ENCODE assay signal across 13 mouse cellular contexts in the genomic region with DNA sequence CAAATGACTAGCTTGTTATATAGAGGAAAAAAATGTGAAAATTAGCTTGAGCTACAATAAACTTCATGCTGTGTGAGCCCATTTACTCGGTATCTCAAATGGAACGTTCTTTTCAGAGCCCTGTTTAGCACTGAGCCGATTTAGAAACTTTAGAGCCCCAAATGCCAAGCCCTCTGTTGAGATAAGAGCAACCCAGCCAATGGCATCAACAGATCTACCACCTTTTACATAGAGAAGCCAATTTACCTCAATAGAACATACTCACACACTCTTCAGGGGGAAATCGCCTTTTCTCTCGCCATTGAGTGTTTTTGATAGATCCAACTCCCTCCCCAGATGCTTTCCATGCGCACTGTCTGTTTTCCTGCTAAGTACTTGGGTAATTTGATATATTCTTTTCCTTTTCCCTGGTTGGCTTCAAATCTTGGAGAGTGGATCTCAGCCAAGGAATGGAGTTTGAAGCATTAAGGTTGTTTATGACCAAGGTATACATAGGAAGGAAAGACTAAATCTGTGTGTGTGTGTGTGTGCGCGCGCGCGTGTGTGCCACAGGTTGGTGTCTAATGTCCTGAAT.
DNase-seq lines count a peak whose midpoint lies in the region; ATAC-seq and TF ChIP-seq lines count a peak whose summit lies in the region.
"Had no signal": no experiment of that assay in that cellular context is flagged by ENCODE, and none has a peak within 500 bp of the region (broad histone marks: within the 10 kb centered on the region; RNA-seq: fewer than 3 reads in every experiment).

No protein-coding gene starts in this region.

- H3K36me3 ChIP-seq in kidney, embryonic 15.5 days, result no peaks in the 10 kb centered on the region
- H3K36me3 ChIP-seq in stomach, embryonic 14.5 days (ENCODE audit: control insufficient read depth, insufficient read depth, low read length), result no peaks in the 10 kb centered on the region
- no peaks in the 10 kb centered on the region for H3K36me3 ChIP-seq in stomach, postnatal 0 days (ENCODE audit: control insufficient read depth, insufficient read depth, low read length)
- H3K36me3 ChIP-seq in intestine, embryonic 15.5 days, result no peaks in the 10 kb centered on the region
- H3K36me3 ChIP-seq in stomach, embryonic 16.5 days (ENCODE audit: control insufficient read depth, insufficient read depth, low read length), result no peaks in the 10 kb centered on the region
- H3K36me3 ChIP-seq in forebrain, embryonic 14.5 days (ENCODE audit: control insufficient read depth, insufficient read depth, low read length), result no peaks in the 10 kb centered on the region
- H3K36me3 ChIP-seq: heart, embryonic 15.5 days had no signal

- H3K9me3 ChIP-seq in kidney, embryonic 15.5 days (replicated peaks), result no peaks in the 10 kb centered on the region
- H3K9me3 ChIP-seq in stomach, embryonic 14.5 days (ENCODE audit: control insufficient read depth, low read depth, low read length), result no peaks in the 10 kb centered on the region
- H3K9me3 ChIP-seq in stomach, postnatal 0 days (ENCODE audit: control insufficient read depth, low read length), result no peaks in the 10 kb centered on the region
- no peaks in the 10 kb centered on the region for H3K9me3 ChIP-seq in intestine, embryonic 15.5 days
- no peaks in the 10 kb centered on the region for H3K9me3 ChIP-seq in stomach, embryonic 16.5 days (replicated peaks; ENCODE audit: control insufficient read depth, low read length)
- no peaks in the 10 kb centered on the region for H3K9me3 ChIP-seq in forebrain, embryonic 14.5 days (replicated peaks; ENCODE audit: control insufficient read depth, low read length)
- H3K9me3 ChIP-seq: heart, embryonic 15.5 days; hindbrain, embryonic 12.5 days had no signal

- no peak for TF ChIP-seq CTCF in stomach, postnatal 0 days (IDR thresholded peaks at IDR 0.05; ENCODE audit: low read depth)

- peaks cover 32% of the 10 kb centered on the region for H3K4me1 ChIP-seq in kidney, embryonic 15.5 days
- peaks cover 28% of the 10 kb centered on the region; the same call in 1 of the 2 replicates for H3K4me1 ChIP-seq in stomach, embryonic 14.5 days (ENCODE audit: control insufficient read depth, insufficient read depth, low read length)
- 0 out of 2 replicates have a peak, but pooled peaks cover 2% of the 10 kb centered on the region for H3K4me1 ChIP-seq in stomach, postnatal 0 days (replicated peaks; ENCODE audit: control insufficient read depth, insufficient read depth)
- peaks cover 16% of the 10 kb centered on the region for H3K4me1 ChIP-seq in intestine, embryonic 15.5 days (replicated peaks)
- H3K4me1 ChIP-seq in stomach, embryonic 16.5 days (ENCODE audit: control insufficient read depth, insufficient read depth, low read length), result peaks cover 10% of the 10 kb centered on the region
- H3K4me1 ChIP-seq in forebrain, embryonic 14.5 days (ENCODE audit: control insufficient read depth, insufficient read depth, low read length), result peaks cover 6% of the 10 kb centered on the region

- H3K4me2 ChIP-seq in kidney, embryonic 15.5 days, result peak overlapping the region; percentile 48
- H3K4me2 ChIP-seq in stomach, embryonic 14.5 days (replicated peaks; ENCODE audit: low read depth, low read length), result peak overlapping the region; percentile 2; the same call in 1 of the 2 replicates
- no peak overlapping the region for H3K4me2 ChIP-seq in stomach, postnatal 0 days (replicated peaks; ENCODE audit: low read depth)
- peak overlapping the region; percentile 22; the same call in 1 of the 2 replicates for H3K4me2 ChIP-seq in intestine, embryonic 15.5 days (replicated peaks)
- peak overlapping the region; percentile 30 for H3K4me2 ChIP-seq in stomach, embryonic 16.5 days (ENCODE audit: low read depth, low read length)
- no peak overlapping the region for H3K4me2 ChIP-seq in forebrain, embryonic 14.5 days (ENCODE audit: low read length)
- H3K4me2 ChIP-seq: heart, embryonic 15.5 days; hindbrain, embryonic 12.5 days had no signal

- H3K27me3 ChIP-seq in kidney, embryonic 15.5 days, result no peaks in the 10 kb centered on the region
- no peaks in the 10 kb centered on the region for H3K27me3 ChIP-seq in stomach, embryonic 14.5 days (ENCODE audit: control insufficient read depth, insufficient read depth, low read length)
- no peaks in the 10 kb centered on the region for H3K27me3 ChIP-seq in stomach, postnatal 0 days (ENCODE audit: control insufficient read depth, insufficient read depth, low read length)
- no peaks in the 10 kb centered on the region for H3K27me3 ChIP-seq in intestine, embryonic 15.5 days (replicated peaks)
- no peaks in the 10 kb centered on the region for H3K27me3 ChIP-seq in stomach, embryonic 16.5 days (ENCODE audit: control insufficient read depth, insufficient read depth, low read length)
- H3K27me3 ChIP-seq in forebrain, embryonic 14.5 days (replicated peaks; ENCODE audit: control insufficient read depth, insufficient read depth, low read length), result no peaks in the 10 kb centered on the region
- H3K27me3 ChIP-seq: heart, embryonic 15.5 days; hindbrain, embryonic 12.5 days had no signal

- TF ChIP-seq EP300 in stomach, postnatal 0 days (optimal IDR thresholded peaks at IDR 0.05), result no peak

- peak overlapping the region; percentile 84 for H3K27ac ChIP-seq in kidney, embryonic 15.5 days
- H3K27ac ChIP-seq in stomach, embryonic 14.5 days (ENCODE audit: low read length), result peak overlapping the region; percentile 4; the same call in 1 of the 2 replicates
- no peak overlapping the region for H3K27ac ChIP-seq in stomach, postnatal 0 days (replicated peaks)
- no peak overlapping the region for H3K27ac ChIP-seq in intestine, embryonic 15.5 days
- H3K27ac ChIP-seq in stomach, embryonic 16.5 days (ENCODE audit: low read length), result 0 out of 2 replicates have a peak overlapping the region, but pooled peaks have one; percentile 6
- no peak overlapping the region for H3K27ac ChIP-seq in forebrain, embryonic 14.5 days (ENCODE audit: low read depth, low read length)
- H3K27ac ChIP-seq: heart, embryonic 15.5 days; hindbrain, embryonic 12.5 days had no signal

- H3K9ac ChIP-seq in kidney, embryonic 15.5 days, result no peak overlapping the region
- H3K9ac ChIP-seq in stomach, embryonic 14.5 days (replicated peaks; ENCODE audit: low read depth, low read length), result no peak overlapping the region
- H3K9ac ChIP-seq in stomach, postnatal 0 days (ENCODE audit: low read length), result no peak overlapping the region
- no peak overlapping the region for H3K9ac ChIP-seq in intestine, embryonic 15.5 days
- H3K9ac ChIP-seq in stomach, embryonic 16.5 days (ENCODE audit: low read length), result no peak overlapping the region
- H3K9ac ChIP-seq in forebrain, embryonic 14.5 days (ENCODE audit: low read length), result no peak overlapping the region
- H3K9ac ChIP-seq: heart, embryonic 15.5 days; hindbrain, embryonic 12.5 days had no signal

- 40% methylated on average over 11 of the region's 11 CpGs for WGBS in kidney, embryonic 15.5 days
- WGBS in stomach, embryonic 14.5 days, result 46% methylated on average over 11 of the region's 11 CpGs
- WGBS in stomach, postnatal 0 days, result 59% methylated on average over 11 of the region's 11 CpGs
- 47% methylated on average over 11 of the region's 11 CpGs for WGBS in intestine, embryonic 15.5 days
- 45% methylated on average over 11 of the region's 11 CpGs for WGBS in stomach, embryonic 16.5 days
- 69% methylated on average over 11 of the region's 11 CpGs for WGBS in forebrain, embryonic 14.5 days

- DNase-seq in kidney, adult 8-10 months, result no peak
- no peak for DNase-seq in stomach, postnatal 0 days (ENCODE audit: low spot score)
- DNase-seq in forebrain, embryonic 14.5 days (ENCODE audit: low spot score), result no peak
- DNase-seq: cerebellum, postnatal 25 days; gastrocnemius, postnatal 36 days; thymus, adult 2 months had no signal

- peak; percentile 40 for ATAC-seq in kidney, embryonic 15.5 days (replicated peaks; ENCODE audit: low FRiP score)
- no peak for ATAC-seq in stomach, embryonic 14.5 days (ENCODE audit: insufficient number of reproducible peaks, insufficient read depth, low FRiP score, low read depth)
- no peak for ATAC-seq in stomach, postnatal 0 days (ENCODE audit: low FRiP score, low TSS enrichment)
- ATAC-seq in intestine, embryonic 15.5 days, result no peak; the same call in 1 of the 2 replicates
- no peak for ATAC-seq in stomach, embryonic 16.5 days (ENCODE audit: insufficient read depth, low FRiP score)
- ATAC-seq in forebrain, embryonic 14.5 days, result no peak
- no peak for ATAC-seq in granulocyte monocyte progenitor cell, adult 5-6 weeks (replicated peaks; ENCODE audit: poor library complexity, severe bottlenecking)

- peak overlapping the region; percentile 23 for H3K4me3 ChIP-seq in kidney, embryonic 15.5 days (replicated peaks)
- no peak overlapping the region for H3K4me3 ChIP-seq in stomach, embryonic 14.5 days (ENCODE audit: low read depth, low read length)
- H3K4me3 ChIP-seq in stomach, postnatal 0 days (ENCODE audit: low read depth, low read length), result no peak overlapping the region
- no peak overlapping the region for H3K4me3 ChIP-seq in intestine, embryonic 15.5 days (replicated peaks)
- H3K4me3 ChIP-seq in stomach, embryonic 16.5 days (replicated peaks; ENCODE audit: low read length), result no peak overlapping the region
- no peak overlapping the region for H3K4me3 ChIP-seq in forebrain, embryonic 14.5 days (ENCODE audit: low read depth, low read length)
- H3K4me3 ChIP-seq: heart, embryonic 15.5 days; hindbrain, embryonic 12.5 days had no signal

Comparison
In these comparisons a context has a peak if more than half of its experiments do, and no peak if none do; other contexts are left out.
1. H3K27ac ChIP-seq: peak in kidney, embryonic 15.5 days (single experiment), stomach, embryonic 14.5 days (single experiment) and stomach, embryonic 16.5 days (single experiment); none in stomach, postnatal 0 days (single experiment), intestine, embryonic 15.5 days (single experiment) and forebrain, embryonic 14.5 days (single experiment).
2. H3K4me2 ChIP-seq: peak in kidney, embryonic 15.5 days (single experiment), stomach, embryonic 14.5 days (single experiment), intestine, embryonic 15.5 days (single experiment) and stomach, embryonic 16.5 days (single experiment); none in stomach, postnatal 0 days (single experiment) and forebrain, embryonic 14.5 days (single experiment).